Mouse (Mus musculus): ENCODE measurements around the gene Arfgef2.

GRCm38 (mm10) chr2:166859214-166859613 is 53.8 kb downstream of the Arfgef2 start:
- TF ChIP-seq POLR2AphosphoS5 (IDR thresholded peaks at IDR 0.05; ENCODE audit: borderline replicate concordance, low read depth, low read length) (no peak), HCFC1 (IDR thresholded peaks at IDR 0.05; ENCODE audit: low read depth, low read length) (no peak), ZNF384 (IDR thresholded peaks at IDR 0.05; ENCODE audit: low read depth, low read length) (no peak), MAZ (IDR thresholded peaks at IDR 0.05; ENCODE audit: low read depth, low read length) (no peak), GATA1 (IDR thresholded peaks at IDR 0.05; ENCODE audit: low read depth, low read length) (no peak), CTCF (IDR thresholded peaks at IDR 0.05 in 2 of 3, conservative IDR thresholded peaks at IDR 0.05 in 1 of 3; ENCODE audit: control insufficient read depth in 1 of 3, insufficient read depth in 1 of 3, low read depth in 2 of 3, low read length in 3 of 3, poor library complexity in 1 of 3, severe bottlenecking in 1 of 3) (no peak), EP300 (IDR thresholded peaks at IDR 0.05; ENCODE audit: low read depth in 1 of 2, low read length in 2 of 2) (no peak), CHD2 (IDR thresholded peaks at IDR 0.05; ENCODE audit: low read length) (no peak), SIN3A (IDR thresholded peaks at IDR 0.05; ENCODE audit: low read length) (no peak), ETS1 (IDR thresholded peaks at IDR 0.05; ENCODE audit: low read depth, low read length) (no peak), POLR2A (IDR thresholded peaks at IDR 0.05; ENCODE audit: control insufficient read depth in 1 of 2, insufficient read depth in 1 of 2, low read depth in 1 of 2, low read length in 2 of 2, poor library complexity in 1 of 2) (no peak), ELF1 (IDR thresholded peaks at IDR 0.05; ENCODE audit: low read depth, low read length) (no peak)
